Mouse (Mus musculus): ENCODE data around the gene Washc2.
"Not testable (repeated sequence)": the region's sequence is repeated elsewhere in the genome, so short reads cannot be mapped to it uniquely, and the experiment has no call there.

Gene Washc2

GRCm38 (mm10) chr6:116207729-116208534 is at the start of gene Washc2:
TSS of gene Washc2 (plus strand) at chr6:116208038.
- DNase-seq (ENCODE audit: low spot score) = peak; percentile 96

DNA sequence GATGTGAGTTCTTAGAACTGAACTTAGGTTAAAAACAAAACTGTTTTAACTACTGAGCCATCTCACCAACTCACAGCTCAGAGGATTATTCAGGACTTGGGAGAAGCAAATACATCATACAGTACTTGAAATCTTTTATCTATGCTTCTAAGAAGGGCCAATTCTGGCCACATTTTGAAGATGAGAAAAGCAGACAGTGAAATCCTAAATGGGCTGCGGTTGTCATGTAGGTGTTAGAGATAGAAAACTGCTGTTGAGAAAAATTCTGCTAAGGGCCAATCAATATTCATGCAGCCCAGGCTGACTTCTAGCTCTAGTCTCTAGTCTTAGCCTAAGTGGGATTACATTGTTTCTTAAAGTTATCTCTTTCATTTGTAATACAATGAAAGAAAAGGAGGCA is 41.5 kb upstream of the Washc2 start:
- DNase-seq (ENCODE audit: low spot score) = no peak

GRCm38 (mm10) chr6:116173511-116174099 is 34.2 kb upstream of the Washc2 start:
- DNase-seq (ENCODE audit: low spot score) = not testable (repeated sequence)

DNA sequence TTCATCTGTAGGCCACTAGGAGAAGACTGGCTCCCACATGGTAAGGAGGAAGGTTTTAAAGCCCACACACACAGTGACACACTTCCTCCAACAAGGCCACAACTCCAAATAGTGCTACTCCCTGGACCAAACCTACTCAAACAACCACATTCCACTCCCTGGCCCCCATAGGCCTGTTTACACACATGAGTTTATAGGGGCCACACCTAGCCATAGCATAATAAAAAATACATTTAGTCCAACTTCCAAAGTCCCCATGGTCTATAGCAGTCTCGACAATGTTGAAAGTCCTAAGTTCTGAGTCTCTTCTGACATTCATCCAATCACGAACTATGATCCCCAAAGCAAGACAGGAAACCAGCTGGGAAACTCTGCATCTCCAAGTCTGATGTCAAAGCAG is 29.5 kb upstream of the Washc2 start:
- DNase-seq (ENCODE audit: low spot score) = no peak

DNA sequence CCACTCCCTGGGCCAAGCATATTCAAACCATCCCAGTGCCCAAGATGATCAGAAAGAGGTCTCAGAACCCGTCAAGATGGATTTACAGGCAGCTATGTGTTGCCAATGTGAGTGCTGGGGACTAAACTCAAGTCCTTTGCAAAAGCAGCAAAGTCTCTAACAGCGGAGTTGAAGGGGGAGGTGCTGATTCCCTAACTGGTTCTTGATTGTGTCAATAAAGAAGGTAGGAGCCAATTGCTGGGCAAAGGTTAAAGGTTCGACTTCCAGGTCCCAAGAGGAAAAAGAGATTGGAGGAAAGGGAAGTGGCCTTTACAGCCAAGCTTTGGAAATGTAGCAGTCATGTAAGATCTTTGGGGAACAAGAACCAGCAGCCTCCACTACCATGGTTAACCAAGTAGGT is 27.1 kb upstream of the Washc2 start:
- no peak for DNase-seq (ENCODE audit: low spot score)

DNA sequence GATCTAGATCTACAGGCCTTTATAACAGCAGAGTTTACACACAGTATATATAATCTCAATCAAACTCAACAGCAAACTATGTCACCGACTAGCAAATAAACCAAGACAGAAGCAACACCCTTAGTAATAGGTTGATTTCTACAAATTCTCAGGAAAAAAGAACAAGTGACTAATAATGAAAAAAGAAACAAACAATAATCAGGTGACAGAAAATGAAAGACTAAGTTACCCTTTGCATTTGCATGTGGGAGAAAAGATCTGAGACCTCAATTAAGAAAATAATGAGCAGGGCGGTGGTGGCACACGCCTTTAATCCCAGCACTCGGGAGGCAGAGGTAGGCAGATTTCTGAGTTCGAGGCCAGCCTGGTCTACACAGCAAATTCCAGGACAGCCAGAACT is 24.3 kb upstream of the Washc2 start:
- DNase-seq (ENCODE audit: low spot score) = no peak

DNA sequence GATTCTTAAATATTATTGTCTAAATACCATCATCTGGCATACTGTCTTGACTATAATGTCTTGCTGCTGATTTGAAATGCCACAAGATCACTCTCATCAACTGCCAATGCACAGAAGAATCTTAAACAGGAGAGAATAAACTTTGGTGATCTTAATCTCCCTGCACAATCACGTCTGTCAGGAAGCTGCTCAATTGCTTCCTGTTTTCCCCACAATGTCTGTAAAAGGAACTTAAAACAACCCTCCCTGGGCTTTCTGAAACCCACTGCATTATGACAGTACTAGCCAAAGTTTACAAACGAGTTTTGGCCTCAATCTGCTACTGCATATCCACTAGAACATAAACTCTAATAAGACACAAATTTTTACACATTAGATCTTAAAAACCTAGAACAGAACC is 21.4 kb upstream of the Washc2 start:
- no peak for DNase-seq (ENCODE audit: low spot score)

- no peak for DNase-seq (ENCODE audit: low spot score)
These were observed 18.4 kb upstream of the Washc2 start for GRCm38 (mm10) chr6:116189417-116189816.

- DNase-seq (ENCODE audit: low spot score) = peak; percentile 52
These were observed 15.0 kb upstream of the Washc2 start for GRCm38 (mm10) chr6:116192809-116193311.

GRCm38 (mm10) chr6:116193394-116194393 is 14.1 kb upstream of the Washc2 start, which contains the start of gene Tmcc1:
TSS of gene Tmcc1 (minus strand) at chr6:116193486.
- peak; percentile 98 for DNase-seq (ENCODE audit: low spot score)

GRCm38 (mm10) chr6:116195811-116196210 is 12.0 kb upstream of the Washc2 start:
- no peak for DNase-seq (ENCODE audit: low spot score)

DNA sequence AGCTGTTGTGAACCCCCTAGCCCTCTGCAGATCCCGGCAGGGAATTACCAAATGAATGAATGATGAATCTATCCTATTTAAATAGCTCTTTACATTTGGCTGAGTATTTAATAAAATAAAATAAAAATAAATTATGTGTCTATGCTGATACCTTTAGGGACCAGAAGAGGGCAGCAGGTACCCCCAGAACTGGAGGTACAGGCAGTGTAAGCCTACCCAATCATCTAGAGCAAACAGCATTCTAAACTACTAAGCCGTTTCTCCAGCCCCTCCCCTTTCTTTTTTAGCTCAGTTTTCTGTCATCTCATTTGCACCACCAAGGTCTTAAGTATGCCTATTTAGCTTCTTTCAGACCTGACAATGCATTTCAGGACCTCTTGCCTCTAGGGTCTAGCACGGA is 9.7 kb upstream of the Washc2 start:
- DNase-seq (ENCODE audit: low spot score) = no peak

DNA sequence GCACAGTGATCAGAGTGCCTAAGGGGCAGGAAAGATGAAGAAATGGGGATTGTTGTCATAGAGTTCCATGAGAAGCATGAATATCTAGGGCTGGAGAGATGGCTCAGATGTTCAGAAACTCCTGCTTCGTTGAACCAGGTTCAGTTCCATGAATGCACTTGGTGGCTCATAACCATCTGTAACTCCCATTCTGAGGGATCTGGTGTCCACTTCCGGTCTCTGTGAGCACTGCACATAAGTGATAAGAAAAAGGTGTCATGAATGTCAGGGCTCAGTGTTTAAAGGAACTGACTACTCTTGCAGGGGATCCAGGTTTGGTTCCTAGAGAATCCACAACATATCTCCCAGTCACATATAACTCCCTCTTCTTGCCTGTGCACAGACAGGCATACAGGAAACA is 8.2 kb upstream of the Washc2 start:
- DNase-seq (ENCODE audit: low spot score) = no peak

GRCm38 (mm10) chr6:116227767-116228166 is 19.9 kb downstream of the Washc2 start:
- no peak for DNase-seq (ENCODE audit: low spot score)

DNA sequence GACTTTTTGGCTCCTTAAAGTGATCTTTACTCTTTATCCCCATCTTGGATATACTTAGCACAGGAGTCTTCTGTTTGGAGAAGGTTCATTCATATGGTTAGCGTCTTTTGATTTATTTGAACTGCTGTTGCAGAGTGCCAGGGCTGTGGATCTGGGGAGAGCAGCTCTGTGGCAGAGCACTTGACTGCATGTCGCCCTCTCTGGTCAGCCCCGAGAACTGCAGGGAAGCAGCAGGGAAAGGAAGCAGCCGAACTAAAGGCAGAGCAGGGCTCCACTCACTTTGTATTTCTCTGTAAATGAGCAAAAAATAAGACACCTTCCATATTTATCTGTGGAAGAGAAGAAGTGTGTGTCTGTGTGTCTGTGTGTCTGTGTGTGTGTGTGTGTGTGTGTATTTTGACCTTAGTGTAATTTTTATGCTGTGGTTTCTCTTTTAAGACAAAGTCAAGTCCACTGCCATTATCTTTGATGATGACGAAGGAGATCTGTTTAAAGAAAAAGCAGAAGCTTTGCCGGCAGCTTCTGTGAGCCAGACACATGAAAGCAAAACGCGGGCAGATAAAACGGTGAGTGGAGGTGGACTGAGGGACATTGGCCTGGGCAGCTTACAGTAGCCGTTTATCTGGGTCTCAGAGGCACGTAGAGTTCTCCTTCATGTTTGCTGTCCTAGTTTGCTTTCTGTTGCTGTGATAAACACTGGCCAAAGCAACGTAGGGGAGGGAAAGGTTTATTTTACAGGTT is 21.1 kb downstream of the Washc2 start:
- DNase-seq (ENCODE audit: low spot score) = peak; percentile 70

DNA sequence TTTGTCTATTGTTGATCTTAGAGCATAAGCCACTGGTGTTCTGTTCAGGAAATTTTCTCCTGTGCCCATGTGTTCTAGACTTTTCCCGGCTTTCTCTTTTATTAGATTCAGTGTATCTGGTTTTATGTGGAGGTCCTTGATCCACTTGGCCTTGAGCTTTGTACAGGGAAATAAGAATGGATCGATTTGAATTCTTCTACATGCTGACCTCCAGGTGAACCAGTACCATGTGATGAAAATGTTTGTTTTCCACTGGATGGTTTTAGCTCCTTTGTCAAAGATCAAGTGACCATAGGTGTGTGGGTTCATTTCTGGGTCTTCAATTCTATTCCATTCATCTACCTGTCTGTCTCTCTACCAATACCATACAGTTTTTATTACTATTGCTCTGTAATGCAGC is 27.0 kb downstream of the Washc2 start:
- not testable (repeated sequence) for DNase-seq (ENCODE audit: low spot score)

GRCm38 (mm10) chr6:116235336-116235735 is 27.5 kb downstream of the Washc2 start:
- no peak for DNase-seq (ENCODE audit: low spot score)

DNA sequence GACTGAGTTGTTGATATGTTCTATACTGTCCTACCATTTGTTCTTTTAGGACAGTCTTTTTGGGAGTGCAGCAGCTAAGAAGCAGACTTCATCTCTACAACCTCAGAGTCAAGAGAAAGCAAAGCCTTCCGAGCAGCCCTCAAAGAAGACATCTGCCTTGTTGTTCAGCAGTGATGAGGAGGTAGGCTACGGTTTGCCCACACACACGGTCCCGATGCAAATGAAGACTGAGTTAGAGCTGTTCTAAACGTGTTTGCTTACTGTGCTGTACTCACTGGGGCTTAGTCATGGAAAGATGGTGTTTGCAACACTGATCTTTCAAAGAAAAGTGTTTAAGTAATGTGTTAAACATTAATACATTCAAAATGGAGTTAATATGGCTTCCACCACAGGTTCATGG is 30.2 kb downstream of the Washc2 start:
- no peak for DNase-seq (ENCODE audit: low spot score)

GRCm38 (mm10) chr6:116240371-116240770 is 32.5 kb downstream of the Washc2 start:
- DNase-seq (ENCODE audit: low spot score) = no peak

GRCm38 (mm10) chr6:116259649-116260048 is 51.8 kb downstream of the Washc2 start:
- DNase-seq (ENCODE audit: low spot score) = no peak

DNA sequence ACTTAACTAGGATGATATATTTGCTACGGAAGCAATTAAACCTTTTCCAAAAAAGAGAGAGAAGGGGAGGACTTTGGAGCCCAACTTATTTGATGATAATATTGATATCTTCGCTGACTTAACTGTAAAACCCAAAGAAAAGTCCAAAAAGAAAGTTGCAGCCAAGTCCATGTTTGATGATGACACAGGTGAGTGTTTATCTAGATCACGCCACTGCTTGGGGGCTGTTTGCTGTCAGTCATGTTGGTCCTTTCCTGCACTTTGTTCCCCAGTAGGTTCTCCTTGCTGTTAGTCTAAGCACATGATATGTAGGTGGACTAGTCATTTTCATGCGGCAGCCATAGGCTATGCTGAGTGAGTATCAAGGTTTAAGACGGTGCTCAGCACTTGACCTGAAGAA is 52.6 kb downstream of the Washc2 start:
- DNase-seq (ENCODE audit: low spot score) = no peak

All from urinary bladder, postnatal 14 days (tissue).